Mouse (Mus musculus): Measurements from ENCODE around the gene Tmem254c.
"Not testable (repeated sequence)": the region's sequence is repeated elsewhere in the genome, so short reads cannot be mapped to it uniquely, and the experiment has no call there.

Gene Tmem254c

DNA sequence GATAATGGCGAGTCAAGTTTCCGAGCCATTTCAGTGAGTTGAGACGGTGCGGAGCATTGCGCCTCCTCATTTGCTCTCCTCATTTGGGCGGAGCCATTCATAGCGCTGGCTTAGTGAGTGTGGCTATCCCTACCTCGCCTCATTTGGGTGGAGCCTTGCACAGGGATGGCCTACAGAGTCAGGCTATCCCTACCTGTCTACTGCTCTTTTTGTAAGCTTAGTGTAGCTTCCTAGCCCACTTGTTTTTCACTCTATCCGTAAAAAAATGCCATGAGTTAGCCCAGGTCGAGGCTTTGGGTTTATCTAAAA lies at the start of gene Tmem254c:
Gene Tmem254c (minus strand): TSS at position 31 of the 309 bp plus-strand sequence.
- not testable (repeated sequence) for DNase-seq

DNA sequence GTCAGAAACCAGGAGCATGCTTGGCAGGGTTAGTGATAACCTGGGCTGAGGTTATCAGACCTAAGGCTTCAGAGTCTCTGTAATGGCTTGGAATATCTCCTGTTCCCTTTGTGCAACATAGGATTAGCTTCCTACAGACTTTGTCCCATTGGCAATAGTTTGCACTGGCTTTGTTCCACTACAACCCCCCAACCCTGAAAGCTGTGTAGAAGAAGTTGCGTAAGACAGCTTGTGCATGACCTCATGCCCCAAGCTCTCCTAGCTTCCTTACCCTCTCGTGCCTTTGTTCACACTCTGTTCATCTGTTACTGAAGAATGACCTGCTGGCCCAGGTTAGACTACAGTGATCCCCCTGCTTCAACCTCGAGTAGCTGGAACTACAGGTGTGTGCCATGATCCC lies 30.5 kb upstream of the Tmem254c start:
- not testable (repeated sequence) for DNase-seq

DNA sequence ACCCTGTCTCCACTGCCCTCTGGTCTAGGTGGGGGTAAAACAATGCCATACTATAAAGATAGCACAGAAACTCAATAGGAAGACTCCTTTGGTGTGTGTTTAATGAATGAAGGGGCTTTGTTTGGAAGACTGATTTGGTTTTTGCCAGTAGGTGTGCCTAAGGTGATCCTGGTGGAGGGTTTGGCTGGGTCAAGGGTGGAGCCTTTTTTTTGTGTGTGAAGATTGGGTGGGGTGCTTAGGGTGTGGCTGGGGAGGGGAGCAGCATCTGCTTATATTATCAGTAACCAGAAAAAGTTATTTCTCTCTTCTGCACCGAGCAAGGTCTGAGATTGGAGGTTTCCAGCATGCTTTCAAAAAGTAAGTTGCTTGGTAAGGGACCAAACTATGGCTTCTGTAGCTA lies 14.8 kb upstream of the Tmem254c start, which contains the start of gene Cphx3:
Gene Cphx3 (plus strand): TSS at position 301 of the 400 bp plus-strand sequence.
- DNase-seq = not testable (repeated sequence)

DNA sequence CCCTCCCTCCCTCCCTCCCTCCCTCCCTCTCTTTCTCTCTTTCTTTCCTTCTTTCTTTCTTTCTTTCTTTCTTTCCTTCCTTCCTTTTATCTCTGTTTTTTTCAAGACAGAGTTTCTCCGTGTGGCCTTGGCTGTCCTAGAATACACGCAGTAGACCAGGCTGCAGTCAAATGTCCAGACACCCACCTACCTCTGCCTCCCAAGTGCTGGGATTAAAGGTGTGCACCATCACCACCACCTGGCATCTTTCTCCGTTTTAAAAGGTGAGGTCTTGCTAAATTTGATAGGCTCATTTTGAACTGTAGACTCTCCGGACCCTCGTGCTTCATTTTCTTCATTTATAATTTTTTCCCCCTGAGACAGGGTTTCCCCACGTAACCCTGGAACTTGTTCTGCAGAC lies 14.1 kb upstream of the Tmem254c start, which contains the start of gene Cphx2:
Gene Cphx2 (plus strand): TSS at position 301 of the 400 bp plus-strand sequence.
- not testable (repeated sequence) for DNase-seq

DNA sequence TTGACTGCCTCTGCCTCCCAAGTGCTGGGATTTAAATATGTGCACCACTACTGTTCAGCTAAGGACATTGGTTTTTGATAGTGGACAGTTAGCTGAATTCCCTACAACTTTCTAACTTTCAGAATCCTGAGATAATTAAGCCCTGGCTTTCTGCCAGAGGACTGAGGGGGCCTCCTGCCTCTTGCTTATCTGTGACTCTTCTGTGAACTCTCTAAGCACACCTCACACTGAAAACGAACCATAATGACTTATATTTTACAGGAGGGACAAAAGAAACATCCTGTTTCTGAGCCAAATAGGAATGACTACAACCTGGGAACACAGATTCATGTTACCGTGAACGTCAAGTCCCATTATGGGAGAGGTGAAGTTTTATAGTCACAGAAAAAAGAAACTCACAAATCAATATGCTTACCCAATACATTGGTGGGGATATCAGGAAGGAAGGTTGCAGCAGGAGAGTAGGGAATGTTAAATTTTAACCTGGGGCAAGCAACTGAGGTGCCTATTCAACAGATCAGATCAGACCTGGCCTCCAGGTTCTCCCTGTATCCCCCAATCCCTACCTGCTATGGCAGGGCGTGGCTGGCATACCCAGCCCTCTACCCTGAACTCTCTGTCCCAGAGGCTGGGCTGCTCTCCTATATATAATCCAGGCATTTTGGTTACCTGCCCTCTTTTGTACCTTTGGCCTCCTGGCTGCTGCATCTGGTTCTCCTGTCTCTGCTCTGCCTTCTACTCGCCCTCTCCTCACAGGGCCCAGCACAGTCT lies 9.7 kb upstream of the Tmem254c start:
- not testable (repeated sequence) for DNase-seq

DNA sequence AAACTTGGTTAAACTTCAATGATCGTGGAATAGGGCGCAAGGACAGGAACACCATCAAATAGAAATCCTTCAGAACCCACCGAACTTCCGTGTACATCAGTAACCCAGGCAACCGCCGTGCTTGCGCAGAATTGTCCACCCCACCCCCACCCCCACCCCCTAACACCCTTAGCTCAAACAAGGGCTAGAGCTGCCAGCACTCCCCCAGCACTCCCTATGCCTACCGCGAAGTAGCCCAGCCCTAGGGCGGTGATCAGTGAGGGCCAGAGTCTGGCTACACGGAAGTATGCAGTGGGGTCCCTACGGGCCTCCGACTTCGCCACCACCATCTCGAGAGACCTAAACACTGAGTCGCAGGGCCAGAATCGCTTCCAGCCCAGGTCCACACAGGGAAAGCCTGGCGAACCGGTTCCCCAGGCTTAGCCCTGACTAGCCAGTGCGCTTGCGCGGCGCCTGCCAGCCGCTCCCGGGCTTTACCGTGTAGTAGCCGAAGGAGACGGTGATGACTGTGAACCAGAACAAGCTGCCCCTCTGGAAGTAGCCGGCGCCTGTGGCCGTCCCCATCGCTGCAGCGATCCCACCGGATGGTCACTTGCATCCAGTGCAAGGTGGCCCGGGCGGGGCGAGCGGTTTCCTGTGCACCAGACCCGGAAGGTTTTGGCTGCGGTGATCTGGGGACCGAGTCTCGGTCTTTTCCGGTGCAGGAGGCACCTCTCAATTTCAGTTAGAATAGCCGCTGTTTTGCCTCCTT lies 406 bp downstream of the Tmem254c start:
- DNase-seq = not testable (repeated sequence)

DNA sequence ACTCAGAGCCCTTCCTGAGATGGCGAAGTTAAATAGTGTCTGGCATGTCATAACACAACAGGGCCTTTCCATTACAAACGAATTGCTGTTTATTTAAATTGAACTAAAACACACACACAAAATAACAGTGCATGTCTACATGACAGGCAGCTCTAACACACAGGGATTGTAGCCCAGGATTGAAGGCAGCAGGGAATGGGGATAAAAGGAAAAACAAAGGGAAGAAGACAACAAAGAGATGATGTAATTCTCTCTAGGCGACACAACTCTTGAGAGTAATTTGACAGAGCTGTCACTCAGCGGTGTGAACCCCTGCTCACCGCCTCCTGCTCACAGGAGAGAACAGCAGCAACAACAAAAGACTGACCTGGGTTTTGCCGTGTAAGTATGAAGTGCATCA lies 7.8 kb downstream of the Tmem254c start:
- not testable (repeated sequence) for DNase-seq

DNA sequence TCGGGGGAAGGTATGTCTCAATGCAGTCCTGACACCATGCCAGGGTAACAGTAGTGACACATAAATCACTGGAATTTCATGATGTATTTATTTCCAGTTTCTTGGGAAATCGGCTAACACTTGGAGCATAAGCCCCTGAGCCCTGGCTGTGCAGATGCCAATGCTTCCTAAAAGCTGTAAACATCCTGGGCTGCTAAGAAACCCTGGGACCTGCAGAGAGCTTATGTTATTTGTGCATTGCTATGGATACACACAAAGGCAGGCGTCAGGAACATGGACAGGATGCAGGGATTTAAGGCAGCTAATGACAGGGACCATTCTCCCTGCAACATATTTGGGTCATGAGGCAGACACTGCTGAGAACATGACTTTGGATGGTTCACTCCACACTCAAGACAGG lies 9.0 kb downstream of the Tmem254c start:
- not testable (repeated sequence) for DNase-seq

DNA sequence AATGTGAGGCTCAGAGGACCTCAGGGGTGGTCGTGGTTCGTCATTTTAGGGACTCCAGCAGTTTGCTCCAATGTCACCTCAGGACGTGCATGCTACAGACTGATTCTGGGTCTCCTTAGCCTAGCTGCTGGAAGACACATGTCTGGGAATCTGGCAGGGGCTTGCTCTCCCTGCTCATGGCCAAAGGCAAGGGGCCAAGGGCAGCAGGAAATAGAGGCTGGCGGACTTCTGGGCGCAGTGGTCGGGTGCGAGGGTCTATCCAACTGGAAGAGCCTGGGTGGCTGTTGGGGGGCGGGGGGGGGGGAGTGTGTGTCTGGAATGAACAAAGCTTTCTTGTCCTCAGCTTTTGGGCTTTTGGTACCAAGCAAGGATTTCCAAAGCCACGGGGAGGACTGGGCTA lies 18.4 kb downstream of the Tmem254c start:
- DNase-seq = not testable (repeated sequence)

DNA sequence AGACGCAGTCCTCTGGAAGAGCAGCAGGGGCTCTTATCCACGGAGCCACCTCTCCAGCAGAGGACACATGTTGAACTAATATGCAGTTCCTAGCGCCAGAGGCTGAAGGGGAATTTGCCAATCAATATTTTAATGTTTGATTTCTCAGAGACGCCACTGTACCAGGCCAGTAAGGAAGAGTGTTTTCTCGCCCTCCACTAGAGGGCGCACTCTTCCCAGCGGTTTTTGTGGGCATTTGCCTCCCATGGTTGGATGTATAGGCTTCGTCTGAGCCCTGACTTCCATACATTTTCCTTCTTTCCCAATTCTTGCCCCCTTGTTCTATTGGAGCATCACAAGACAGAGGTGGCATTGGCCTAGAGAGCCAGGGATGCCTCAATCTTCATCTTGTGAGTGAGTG lies 20.1 kb downstream of the Tmem254c start:
- not testable (repeated sequence) for DNase-seq

DNA sequence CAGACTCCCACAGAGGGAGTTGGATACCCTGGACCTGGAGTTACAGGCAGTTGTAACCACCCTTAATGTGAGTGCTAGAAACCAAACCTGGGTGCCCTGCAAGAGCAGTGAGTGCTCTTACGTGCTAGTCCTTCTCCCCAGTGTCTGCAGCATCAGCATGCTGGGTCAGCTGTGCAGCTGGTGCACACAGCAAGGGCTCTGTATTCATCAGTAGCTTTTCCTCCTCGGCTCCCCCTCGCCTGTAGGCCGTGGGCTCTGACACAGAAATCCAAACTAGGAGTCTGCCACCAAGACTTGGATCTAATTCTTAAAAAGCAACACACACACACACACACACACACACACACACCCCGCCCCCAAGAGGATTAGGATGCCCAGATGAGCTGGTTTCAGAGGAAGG lies 22.1 kb downstream of the Tmem254c start:
- not testable (repeated sequence) for DNase-seq

DNA sequence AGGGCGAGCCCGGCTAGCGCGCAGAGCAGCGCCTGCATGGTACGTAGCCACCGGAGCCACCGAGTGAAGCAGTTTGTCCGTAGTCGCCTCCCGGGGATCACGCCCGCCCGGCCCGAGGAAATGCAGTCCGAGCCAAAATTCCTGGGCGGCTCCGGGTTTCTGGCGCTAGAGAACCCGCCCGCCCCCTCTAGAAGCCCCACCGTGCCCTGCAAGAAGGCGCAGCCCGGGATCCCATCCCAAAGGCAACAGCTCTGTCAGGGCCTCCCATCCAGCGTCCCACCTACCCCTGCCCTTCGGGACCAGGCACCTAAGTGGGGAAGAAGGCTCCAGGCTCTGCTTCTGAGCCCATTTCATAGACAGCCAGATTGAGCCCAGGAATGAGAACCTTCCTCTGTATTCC lies 24.5 kb downstream of the Tmem254c start, which contains the start of gene Gm9780:
Gene Gm9780 (minus strand): TSS at position 101 of the 400 bp plus-strand sequence.
- DNase-seq = not testable (repeated sequence)

DNA sequence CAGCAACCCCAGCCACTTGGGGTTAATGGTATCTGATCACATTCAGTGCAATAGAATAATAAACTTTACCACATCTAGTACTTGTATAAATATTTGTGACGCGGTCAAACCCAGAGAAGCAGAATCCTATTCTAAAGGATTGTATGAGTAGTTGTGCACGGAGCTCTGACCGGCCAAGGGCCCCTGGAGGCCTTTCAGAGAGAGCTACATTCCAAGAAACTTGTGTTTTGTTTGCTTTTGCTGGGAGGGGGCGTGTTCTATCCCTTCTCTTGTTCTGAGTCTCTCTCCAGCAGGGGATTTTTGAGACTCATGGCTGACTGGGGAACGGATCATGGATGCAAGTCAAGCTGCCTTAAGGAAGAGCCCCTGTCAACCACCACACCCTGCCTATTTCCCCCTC lies 31.7 kb downstream of the Tmem254c start:
- DNase-seq = not testable (repeated sequence)

DNA sequence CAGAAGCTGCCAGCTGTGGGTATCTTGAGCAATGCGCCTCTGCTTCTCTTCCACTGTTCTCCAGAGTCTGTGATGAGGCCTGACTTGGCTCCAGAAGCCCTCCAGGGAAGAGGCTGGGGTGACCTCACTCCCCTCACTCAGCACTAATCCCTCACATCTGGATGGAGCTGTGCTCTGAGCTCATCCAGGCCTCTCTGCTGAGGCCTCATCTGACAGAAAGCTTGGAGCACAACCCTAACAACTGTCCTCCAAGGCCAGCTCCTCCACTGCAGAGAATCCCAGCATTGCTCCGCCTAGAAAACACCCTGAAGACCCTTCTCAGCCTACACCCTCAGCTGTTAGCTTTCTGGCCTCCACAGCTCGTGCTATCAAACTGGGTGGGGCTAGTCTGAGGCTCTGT lies 32.8 kb downstream of the Tmem254c start:
- not testable (repeated sequence) for DNase-seq

DNA sequence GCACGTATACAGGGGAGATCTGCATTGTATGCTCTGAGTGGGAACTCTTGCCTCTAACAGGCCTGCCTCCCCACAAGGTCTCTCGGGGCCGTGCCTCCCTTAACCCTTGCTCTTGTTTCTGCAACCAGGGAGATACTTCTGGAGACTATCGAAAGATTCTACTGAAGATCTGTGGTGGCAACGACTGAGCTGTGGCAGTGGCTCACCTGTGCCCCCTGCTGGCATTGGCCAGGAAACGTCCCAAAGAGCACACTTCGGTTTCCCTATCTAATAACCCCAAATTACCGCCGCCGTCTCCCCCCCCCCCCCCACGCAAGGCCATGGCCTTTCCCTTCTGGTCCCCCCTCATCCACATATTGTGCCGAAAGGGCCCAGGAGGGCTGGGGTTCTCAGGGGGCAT lies 41.5 kb downstream of the Tmem254c start:
- DNase-seq = not testable (repeated sequence)

DNA sequence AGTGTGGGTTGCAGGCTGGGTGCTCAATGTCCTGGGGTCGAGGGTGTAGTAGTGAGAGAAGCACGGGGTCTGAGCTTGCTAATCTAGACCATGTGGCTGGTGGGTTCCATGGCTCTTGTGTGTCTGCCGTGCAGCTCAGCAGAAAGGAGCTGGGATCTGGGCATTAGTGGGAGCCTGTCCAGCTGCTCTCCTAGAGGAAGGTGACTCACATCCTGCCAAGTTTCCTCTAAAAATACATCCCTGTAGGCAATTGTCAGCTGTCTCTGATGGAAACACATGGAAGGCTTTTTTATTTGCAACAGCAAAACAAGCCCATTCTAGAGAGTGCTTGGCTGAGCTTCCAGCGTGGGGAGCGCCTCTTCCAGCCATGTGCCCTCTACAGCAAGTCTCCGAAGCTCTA lies 44.3 kb downstream of the Tmem254c start:
- not testable (repeated sequence) for DNase-seq

DNA sequence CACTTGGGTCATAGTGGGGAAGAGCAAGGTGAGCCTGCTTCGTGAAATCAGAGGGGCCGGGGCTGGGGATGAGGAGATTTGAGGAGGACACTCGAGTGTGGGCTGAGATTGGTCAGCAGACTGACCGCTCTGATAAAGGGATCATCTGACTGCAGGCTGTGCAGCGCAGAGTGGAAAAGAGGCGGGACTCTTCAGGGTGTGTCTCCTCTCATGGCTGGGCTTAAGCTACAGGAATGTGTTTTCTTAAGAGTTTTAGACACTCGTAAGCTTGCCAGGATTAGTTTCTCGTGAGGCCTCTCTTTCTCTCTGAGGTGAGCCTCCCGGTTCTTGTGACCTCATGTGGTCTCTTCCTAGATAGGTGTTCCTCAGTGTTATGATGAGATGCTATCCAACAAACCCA lies 45.6 kb downstream of the Tmem254c start:
- DNase-seq = not testable (repeated sequence)

DNA sequence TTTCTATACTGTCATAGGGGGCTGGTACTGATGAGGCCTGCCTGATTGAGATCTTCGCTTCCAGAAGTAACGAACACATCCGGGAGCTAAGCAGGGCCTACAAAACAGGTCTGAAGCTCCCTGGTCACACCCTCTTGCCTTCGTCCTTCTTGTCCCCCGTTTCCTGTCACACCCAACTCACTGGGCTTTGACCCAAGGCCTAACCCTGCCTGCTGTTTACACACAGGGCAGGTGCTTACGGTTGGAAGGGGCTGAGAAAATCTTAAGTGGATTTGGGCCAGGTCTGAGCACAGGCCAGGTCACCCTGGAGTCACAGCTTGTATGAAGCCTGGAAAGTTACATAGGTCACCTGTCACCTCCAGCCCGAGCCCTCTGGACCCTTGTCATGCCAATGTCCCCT lies 50.7 kb downstream of the Tmem254c start:
- DNase-seq = not testable (repeated sequence)
